Mouse (Mus musculus) intestine, postnatal 0 days (tissue): Measurements from ENCODE around the gene Rrp9. TPM values are rescaled to one million over a fixed set of nuclear protein-coding genes. Genes with fewer than 3 reads are reported as not detected.

Source experiments
- ATAC-seq: fragments of 200-750 bp; cut with Nextera tagmentation; 2 replicates; pipeline ENCODE4 v1.8.0; 2017; ENCODE audit warnings: mild to moderate bottlenecking, moderate TSS enrichment, moderate library complexity
- H3K27ac ChIP-seq: fragments of 300-500 bp; sonication (generic); 2 replicates; pipeline ENCODE4 v1.5.1; 2014; ENCODE audit warnings: mild to moderate bottlenecking, low read depth, low read length, moderate library complexity
- H3K27me3 ChIP-seq: fragments of 300-500 bp; sonication (generic); replicated peaks from 2 replicates; pipeline ENCODE4 v1.6.1; 2014; ENCODE audit warnings: low read length, mixed read lengths; ENCODE audit not compliant: control insufficient read depth, insufficient read depth
- H3K36me3 ChIP-seq: fragments of 300-500 bp; sonication (generic); 2 replicates; pipeline ENCODE4 v1.6.1; 2014; ENCODE audit warnings: mild to moderate bottlenecking, moderate library complexity; ENCODE audit not compliant: control insufficient read depth, insufficient read depth
- H3K4me1 ChIP-seq: fragments of 300-500 bp; sonication (generic); replicated peaks from 2 replicates; pipeline ENCODE4 v1.6.1; 2014; ENCODE audit warnings: antibody characterized with exemption, low read length, mixed read lengths; ENCODE audit not compliant: control insufficient read depth, insufficient read depth
- H3K4me2 ChIP-seq: fragments of 300-500 bp; sonication (generic); replicated peaks from 2 replicates; pipeline ENCODE4 v1.6.1; 2014; ENCODE audit warnings: low read depth, mild to moderate bottlenecking, moderate library complexity
- H3K4me3 ChIP-seq: fragments of 300-500 bp; sonication (generic); 2 replicates; pipeline ENCODE4 v1.5.1; 2014; ENCODE audit warnings: low read depth, low read length
- H3K9ac ChIP-seq: fragments of 300-500 bp; sonication (generic); 2 replicates; pipeline ENCODE4 v1.6.1; 2014; ENCODE audit warnings: mild to moderate bottlenecking, low read depth, low read length
- H3K9me3 ChIP-seq: fragments of 300-500 bp; sonication (generic); 2 replicates; pipeline ENCODE4 v1.6.1; 2016; ENCODE audit warnings: mixed run types; ENCODE audit not compliant: control insufficient read depth
- CTCF ChIP-seq: sonication (generic); IDR thresholded peaks from 2 replicates; pipeline ENCODE4 v1.5.1; 2016; ENCODE audit warnings: low read depth, mild to moderate bottlenecking, control low read depth, antibody characterized with exemption, moderate library complexity
- WGBS: fragments of 180-500 bp; shearing (Covaris S2); extraction: QIAGEN DNeasy Blood & Tissue Kit; methylation state at CpG from one replicate; pipeline ENCODE4 v1.1.7; 2014; 5-methylcytosine and 5-hydroxymethylcytosine counted together
- polyA plus RNA-seq: library from polyadenylated mRNA; unstranded; fragments of >200 nt; fragmentation: Nextera tagmentation; extraction: Ambion mirVana; gene quantifications from 2 replicates; pipeline ENCODE4 v1.2.1, GENCODE M21; 2015

The Rrp9 gene
- polyA plus RNA-seq, 1 experiment from 2014 or later: 17.7 TPM

DNA sequence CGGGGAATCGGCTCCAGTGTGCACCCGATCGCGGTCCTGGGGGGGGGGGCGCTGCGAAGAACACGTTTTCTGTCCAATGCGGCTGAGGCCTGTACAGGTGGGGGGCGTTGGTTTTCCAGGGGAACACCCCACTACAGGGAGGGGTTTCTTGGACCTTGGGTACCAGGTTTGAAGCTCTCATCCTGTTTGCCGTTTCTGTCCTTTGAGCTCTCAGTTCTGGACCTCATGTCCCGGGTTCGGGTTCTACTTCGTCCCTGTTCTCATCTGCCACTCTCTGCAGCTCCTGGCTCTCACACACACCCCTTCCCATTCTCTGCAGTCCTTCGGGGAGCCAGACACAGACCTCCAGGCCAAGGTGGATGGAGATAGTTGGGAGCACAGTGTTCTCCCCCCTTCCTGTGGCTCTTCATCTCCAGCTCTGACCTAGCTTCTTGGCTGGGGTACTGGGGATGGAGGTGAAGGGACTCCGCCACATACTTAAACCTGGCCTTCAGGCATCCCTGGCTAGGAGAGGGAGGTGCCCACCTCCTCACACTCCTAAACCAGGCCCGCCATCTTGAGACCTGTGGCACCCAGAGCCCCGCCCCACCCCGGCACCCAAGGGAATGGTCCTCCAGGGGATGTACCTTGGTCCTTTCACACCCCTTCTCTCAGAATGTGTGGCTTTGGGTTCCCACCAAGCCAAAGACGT is 21.5 kb upstream of the Rrp9 start:
- no peak for TF ChIP-seq CTCF
- H3K4me2 ChIP-seq: peak overlapping the region; percentile 91
- no peaks in the 10 kb centered on the region for H3K36me3 ChIP-seq
- H3K4me1 ChIP-seq: peaks cover 4% of the 10 kb centered on the region
- peak overlapping the region; percentile 53; the same call in 1 of the 2 replicates for H3K9ac ChIP-seq
- no peaks in the 10 kb centered on the region for H3K27me3 ChIP-seq
- no peak overlapping the region; the same call in 1 of the 2 replicates for H3K27ac ChIP-seq
- ATAC-seq: no peak
- 8% methylated on average over 19 of the region's 20 CpGs for WGBS
- H3K4me3 ChIP-seq: peak overlapping the region; percentile 51
- H3K9me3 ChIP-seq: no peaks in the 10 kb centered on the region

GRCm38 (mm10) chr9:106454888-106455681 is 20.7 kb upstream of the Rrp9 start:
- ATAC-seq: no peak
- TF ChIP-seq CTCF: no peak
- WGBS: 38% methylated on average over 17 of the region's 17 CpGs
- Histone ChIP-seq H3K4me1 (peaks cover 4% of the 10 kb centered on the region), H3K27me3 (no peaks in the 10 kb centered on the region), H3K9ac (no peak overlapping the region), H3K9me3 (no peaks in the 10 kb centered on the region), H3K36me3 (no peaks in the 10 kb centered on the region), H3K4me3 (peak overlapping the region; percentile 51), H3K4me2 (peak overlapping the region; percentile 91), H3K27ac (no peak overlapping the region)

GRCm38 (mm10) chr9:106456325-106457162 is 19.2 kb upstream of the Rrp9 start:
- H3K27me3 ChIP-seq: no peaks in the 10 kb centered on the region
- H3K9ac ChIP-seq: no peak overlapping the region
- no peak overlapping the region; the same call in 1 of the 2 replicates for H3K27ac ChIP-seq
- H3K4me1 ChIP-seq: no peaks in the 10 kb centered on the region; the same call in 1 of the 2 replicates
- TF ChIP-seq CTCF: no peak
- H3K9me3 ChIP-seq: no peaks in the 10 kb centered on the region
- WGBS: 63% methylated on average over 15 of the region's 15 CpGs
- ATAC-seq: no peak
- no peaks in the 10 kb centered on the region; the same call in 1 of the 2 replicates for H3K36me3 ChIP-seq
- no peak overlapping the region for H3K4me3 ChIP-seq
- H3K4me2 ChIP-seq: peak overlapping the region; percentile 13; the same call in 1 of the 2 replicates

DNA sequence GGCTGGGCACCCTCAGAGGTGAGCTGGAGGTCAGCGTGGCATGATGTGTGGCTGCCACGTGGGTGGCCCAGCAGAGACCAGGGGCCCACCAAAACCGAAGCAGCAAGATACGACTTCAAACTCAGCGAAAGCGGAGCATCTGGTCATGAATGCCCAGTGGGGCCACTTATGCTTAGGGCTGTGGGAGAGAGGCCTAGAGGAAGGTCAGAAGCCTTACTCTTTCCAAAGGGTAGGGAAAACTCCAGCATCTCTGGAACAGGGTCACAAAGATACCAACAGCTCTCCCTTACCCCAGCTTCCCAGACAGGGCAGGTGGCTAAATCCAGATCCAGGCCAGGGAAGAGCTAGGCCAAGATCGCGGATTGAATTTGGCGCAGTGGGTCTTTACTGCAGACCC is 18.6 kb upstream of the Rrp9 start:
- WGBS: 71% methylated on average over 9 of the region's 9 CpGs
- Histone ChIP-seq H3K27me3 (no peaks in the 10 kb centered on the region), H3K9me3 (no peaks in the 10 kb centered on the region), H3K4me2 (no peak overlapping the region), H3K27ac (no peak overlapping the region), H3K9ac (no peak overlapping the region), H3K4me1 (no peaks in the 10 kb centered on the region; the same call in 1 of the 2 replicates), H3K4me3 (no peak overlapping the region), H3K36me3 (no peaks in the 10 kb centered on the region; the same call in 1 of the 2 replicates)
- no peak for ATAC-seq
- TF ChIP-seq CTCF: no peak

GRCm38 (mm10) chr9:106457920-106458319 is 17.8 kb upstream of the Rrp9 start:
- no peak for ATAC-seq
- H3K36me3 ChIP-seq: no peaks in the 10 kb centered on the region; the same call in 1 of the 2 replicates
- H3K4me2 ChIP-seq: no peak overlapping the region
- no peaks in the 10 kb centered on the region for H3K9me3 ChIP-seq
- TF ChIP-seq CTCF: no peak
- 81% methylated on average over 5 of the region's 5 CpGs for WGBS
- no peaks in the 10 kb centered on the region for H3K27me3 ChIP-seq
- H3K4me1 ChIP-seq: no peaks in the 10 kb centered on the region; the same call in 1 of the 2 replicates
- no peak overlapping the region for H3K9ac ChIP-seq
- H3K4me3 ChIP-seq: no peak overlapping the region
- H3K27ac ChIP-seq: no peak overlapping the region
